Mouse (Mus musculus) spleen, postnatal 36 days (tissue): ENCODE results near the gene Olfr459.
A peak's percentile ranks its signal among the peaks of the same experiment; 100 is the strongest.

Experiments
- DNase-seq, 2 experiments: peaks; one replicate each; pipeline ENCODE4 v3.0.0; 2022; ENCODE audit warnings: low spot score in 2 of 2, mixed read lengths in 1 of 2

Olfr459 gene

DNA sequence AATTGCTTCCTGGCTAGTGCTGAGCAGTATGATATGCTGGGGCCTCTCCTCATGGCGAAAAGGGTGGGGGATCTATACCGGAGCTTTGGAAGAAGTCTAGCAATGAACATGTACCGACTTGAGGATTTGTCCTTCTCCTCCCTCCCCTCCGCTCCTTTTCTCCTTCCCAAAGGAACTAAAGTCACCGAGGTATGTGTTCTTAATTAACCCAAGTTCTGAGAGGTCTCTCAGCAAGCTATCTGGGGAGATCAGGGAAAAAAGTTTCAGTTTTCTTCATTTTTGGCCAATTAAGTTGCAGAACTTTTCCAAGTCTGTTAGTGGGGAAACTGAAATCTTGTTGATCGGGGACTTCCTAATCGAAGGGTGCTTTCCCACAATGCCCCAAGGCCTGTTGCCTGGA, at the start of gene Olfr459:
Olfr459 (minus strand) TSS at position 101 of the 400 bp plus-strand sequence.
- DNase-seq = no peak

GRCm38 (mm10) chr6:41824086-41824485, 49.1 kb upstream of the Olfr459 start:
- DNase-seq = no peak

DNA sequence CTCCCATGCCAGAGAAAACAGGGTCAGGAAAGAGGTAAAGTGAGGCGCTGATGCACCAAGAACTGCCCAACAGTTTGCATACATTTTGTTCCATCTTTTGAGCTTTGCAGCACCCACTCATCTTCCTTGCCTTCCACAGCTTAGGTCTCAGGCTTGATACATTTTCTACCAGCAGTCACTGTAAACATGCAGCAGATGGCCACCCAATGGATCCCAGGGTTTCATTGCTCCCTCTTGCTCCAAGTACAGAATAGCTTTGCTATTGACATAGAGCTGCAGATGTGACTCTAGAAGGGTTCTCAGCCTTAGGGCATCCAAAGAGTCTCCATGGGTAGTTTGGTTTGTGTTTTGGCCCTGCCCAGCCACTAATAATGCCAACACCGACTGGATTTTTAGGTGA, 11.7 kb upstream of the Olfr459 start:
- DNase-seq = no peak

GRCm38 (mm10) chr6:41775721-41776120, 744 bp upstream of the Olfr459 start:
- DNase-seq = no peak

DNA sequence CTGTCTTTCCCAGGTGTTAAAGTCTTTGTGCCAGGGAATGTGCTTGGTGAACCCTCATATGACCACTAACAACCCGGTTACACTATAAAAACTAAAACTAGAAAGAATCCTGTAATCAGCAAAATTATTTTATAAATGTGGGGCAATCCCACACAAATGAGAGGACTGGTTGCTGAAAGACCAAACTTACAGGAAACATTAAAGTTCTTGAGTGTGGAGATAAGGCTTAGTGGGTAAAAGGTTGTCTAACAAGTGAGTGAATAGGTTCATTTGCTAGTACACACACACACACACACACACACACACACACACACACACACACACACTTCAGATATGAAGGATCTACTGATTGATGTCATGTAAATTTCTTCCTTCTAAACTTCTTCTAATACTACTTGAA, 5.1 kb downstream of the Olfr459 start:
- no peak for DNase-seq

- DNase-seq = no peak
Measured at GRCm38 (mm10) chr6:41764306-41764705, 10.7 kb downstream of the Olfr459 start.

GRCm38 (mm10) chr6:41762370-41762757, 12.6 kb downstream of the Olfr459 start:
- no peak for DNase-seq

DNA sequence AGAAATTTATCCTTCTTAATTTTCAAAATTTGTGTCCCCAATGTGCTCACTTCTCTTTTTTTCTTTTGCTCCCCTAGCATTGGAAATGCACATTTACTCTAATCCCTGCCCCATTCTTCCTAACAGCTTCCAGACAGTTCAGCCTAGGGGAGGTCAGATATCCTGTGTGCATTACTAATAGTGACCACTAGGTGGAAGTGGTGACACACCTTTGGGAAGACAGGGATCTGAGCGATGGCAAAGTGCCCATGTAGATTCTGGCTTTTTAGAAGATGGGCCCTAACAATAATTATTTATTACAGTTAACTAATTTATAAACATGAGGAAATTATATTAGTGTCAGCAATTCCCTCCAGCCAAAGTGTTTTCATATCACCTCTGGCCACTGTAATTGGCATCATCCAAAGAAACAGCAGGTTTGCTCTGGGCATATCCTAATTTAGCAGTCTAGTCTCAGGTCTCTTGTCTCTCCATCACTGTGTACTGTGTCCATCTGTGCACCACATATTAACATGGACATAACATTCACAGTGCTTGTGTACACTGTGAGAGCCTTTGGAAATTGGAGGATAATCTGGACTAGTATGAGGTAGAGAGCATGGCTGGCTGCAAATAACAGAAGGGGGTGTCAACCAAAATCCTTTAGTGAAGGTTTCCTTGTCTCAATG, 13.1 kb downstream of the Olfr459 start:
- peak in 1 of 2 experiments; percentile 18 for DNase-seq

- DNase-seq = no peak
Measured at GRCm38 (mm10) chr6:41759618-41760017, 15.4 kb downstream of the Olfr459 start.

DNA sequence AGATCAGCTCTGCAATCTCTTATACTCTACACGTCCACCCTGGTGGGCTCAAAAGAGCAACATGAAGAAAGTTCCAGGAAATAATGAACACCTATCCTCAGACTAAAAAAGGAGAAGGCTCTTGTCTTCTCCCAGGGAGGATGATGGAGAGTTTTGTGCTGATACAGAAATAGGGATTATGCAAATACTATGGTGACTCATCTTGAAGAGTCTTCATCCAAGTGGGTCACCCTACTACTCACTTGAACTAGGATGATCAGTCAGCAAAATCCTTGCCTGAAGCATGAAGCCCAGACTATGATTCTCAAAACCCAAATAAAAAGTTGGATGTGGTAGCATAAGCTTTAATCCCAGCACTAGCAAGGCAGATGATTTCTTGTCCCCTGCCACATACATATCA, 16.6 kb downstream of the Olfr459 start:
- no peak for DNase-seq

GRCm38 (mm10) chr6:41757199-41757598, 17.8 kb downstream of the Olfr459 start:
- no peak for DNase-seq

- DNase-seq = no peak
Measured at GRCm38 (mm10) chr6:41754626-41755025, 20.4 kb downstream of the Olfr459 start.

- no peak for DNase-seq
Measured at GRCm38 (mm10) chr6:41744664-41745392, 30.1 kb downstream of the Olfr459 start.

- DNase-seq = no peak
Measured at GRCm38 (mm10) chr6:41741101-41741500, 33.9 kb downstream of the Olfr459 start.

DNA sequence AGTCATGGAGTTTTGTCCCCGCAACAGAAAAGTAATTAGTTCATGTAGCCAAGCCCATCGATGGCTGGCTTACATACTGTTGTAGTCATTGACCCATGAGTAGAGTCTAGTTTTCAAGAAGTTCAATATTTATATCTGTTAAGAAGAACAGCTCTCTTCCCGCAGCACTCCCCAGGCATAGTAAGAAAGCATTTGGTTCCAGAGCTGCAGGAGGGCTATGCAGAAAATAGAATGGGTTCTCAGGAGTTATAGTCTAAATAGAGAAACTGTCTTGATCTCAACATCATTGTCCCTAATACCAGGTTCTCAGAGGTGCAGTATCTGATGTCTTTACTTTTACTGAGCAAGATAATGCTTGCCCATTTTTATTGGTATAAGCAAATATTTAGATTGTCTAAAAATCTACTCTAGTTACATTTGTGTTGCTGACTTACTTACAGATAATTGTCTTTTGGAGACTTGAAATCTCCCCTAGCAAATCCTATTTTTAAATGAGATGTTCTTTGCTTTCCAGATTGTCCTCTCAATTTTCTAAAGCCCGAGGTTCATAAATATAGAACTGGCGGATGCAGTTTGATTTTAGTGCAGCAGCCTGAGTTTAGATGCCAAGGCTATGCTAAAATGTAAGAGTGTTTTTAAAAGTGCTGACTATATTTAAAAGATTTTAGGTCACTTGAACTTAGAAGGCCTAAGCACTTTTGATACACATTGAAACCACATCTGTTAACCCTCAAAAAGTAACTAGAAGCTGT, 40.1 kb downstream of the Olfr459 start:
- DNase-seq = no peak

DNA sequence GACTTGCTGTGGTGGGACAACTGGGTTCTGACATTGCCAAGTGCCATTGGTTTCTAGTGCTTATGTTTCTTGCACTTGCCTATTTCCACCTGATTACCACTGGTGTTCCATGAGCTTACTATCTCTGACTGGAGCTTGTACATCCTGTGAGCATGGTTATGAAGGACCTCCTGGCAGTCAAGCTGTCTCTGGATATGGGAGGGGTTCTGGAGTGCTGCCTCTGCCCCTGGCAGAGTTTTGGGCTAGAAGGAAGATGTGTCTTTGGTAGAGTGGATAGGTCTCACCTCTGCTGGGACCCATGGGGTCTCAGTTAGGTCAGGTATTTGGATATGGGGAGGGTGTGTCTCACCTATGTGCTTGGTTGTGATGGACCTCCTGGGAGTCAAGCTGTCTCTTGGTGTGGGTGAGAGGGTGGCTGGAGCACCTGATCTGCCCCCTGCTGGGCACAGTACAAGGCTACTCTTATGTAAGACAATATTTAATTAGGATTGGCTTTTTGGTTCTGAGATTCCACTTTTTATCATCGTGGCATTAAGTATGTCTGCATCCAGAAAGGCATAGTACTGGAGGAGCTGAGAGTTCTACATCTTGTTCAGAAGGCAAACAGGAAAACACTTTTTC, 46.9 kb downstream of the Olfr459 start:
- DNase-seq = no peak

- DNase-seq = no peak
Measured at GRCm38 (mm10) chr6:41721430-41721829, 53.5 kb downstream of the Olfr459 start.
